Mouse (Mus musculus) urinary bladder, adult 18-20 months (tissue): ENCODE data around the gene Sec31a.
A peak's percentile ranks its signal among the peaks of the same experiment; 100 is the strongest.

Experiments
- DNase-seq, 2 experiments: peaks; one replicate each; pipeline ENCODE4 v3.0.0; 2022; ENCODE audit warnings: low spot score in 2 of 2, mixed read lengths in 2 of 2

The Sec31a gene

DNA sequence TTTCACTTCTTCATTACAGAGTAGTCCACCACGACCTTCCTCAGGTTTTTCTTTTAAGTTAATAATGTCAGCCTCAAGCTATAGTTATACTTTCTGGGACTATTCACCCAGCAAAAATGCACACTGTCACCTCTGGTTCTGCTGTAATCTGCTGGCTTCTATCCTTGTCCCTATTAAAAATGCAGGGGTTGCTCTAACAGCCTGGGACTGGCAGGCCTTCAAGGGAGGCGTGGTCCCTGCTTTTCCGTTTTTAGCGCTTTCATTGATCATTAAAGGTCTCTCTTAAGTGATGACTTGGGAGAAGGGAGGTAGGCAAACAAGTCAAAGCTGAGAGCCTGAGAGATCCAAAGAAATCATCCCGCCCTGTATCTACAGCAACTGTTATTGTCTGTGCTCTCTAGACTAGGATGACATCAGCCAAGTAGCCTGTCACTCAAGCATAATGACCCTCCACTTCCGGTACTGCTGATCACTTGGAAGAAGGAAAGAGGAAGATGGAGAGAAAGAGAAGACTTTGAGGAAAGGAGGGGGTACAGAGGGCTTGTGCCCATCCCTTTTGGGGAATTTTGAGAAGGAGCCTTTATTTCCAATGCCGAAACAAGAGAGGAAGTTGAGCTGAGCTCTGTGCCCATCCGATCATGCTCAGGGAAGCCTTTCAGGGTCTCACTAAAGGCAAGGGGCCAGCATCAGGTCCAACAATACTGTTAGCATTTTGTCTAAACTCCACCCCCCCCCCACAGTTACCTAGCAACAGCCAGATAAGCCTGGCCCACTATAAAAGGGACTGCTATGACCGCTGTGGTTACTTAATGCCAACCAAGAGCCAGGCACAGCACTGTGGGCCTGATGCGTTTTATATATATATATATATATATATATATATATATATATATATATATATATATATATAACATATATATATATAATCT, 66.5 kb downstream of the Sec31a start:
- DNase-seq = no peak

DNA sequence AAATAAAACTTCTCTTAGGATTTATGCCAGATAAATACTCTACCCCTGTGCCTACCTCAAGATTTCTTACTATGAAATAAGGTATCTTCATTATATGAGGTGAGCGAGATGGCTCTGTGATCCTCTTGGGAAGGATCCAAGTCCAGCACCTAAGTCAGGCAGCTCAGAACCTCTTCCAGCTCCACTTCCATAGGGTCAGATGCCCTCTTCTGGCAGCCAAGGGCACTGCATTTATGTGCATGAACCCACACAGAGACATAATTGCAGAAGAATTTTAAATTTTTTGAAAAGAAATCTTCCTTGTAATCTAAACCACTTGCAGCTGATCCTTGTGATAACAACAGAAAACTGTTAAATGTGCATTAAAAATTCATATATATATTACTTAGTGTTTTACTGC, 70.9 kb downstream of the Sec31a start:
- no peak for DNase-seq

DNA sequence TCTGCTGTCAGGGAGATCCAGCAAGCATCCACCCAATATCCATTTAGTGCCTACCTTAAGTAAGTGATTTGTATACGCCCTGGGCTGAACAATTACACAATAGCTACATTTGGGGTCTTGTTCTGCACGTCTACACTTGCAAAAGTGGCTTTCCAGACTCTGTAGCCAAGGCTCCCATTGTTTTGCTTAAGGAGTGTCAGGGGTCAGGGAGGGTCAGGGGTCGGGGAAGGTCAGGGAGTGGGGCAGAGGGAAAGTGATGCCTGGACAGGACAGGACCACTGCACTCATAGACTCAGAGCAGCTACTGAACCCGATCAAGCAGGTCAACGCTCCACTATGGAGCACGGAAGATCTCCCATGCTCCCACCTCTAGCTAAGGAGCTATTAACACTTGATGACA, 72.9 kb downstream of the Sec31a start:
- DNase-seq = no peak

DNA sequence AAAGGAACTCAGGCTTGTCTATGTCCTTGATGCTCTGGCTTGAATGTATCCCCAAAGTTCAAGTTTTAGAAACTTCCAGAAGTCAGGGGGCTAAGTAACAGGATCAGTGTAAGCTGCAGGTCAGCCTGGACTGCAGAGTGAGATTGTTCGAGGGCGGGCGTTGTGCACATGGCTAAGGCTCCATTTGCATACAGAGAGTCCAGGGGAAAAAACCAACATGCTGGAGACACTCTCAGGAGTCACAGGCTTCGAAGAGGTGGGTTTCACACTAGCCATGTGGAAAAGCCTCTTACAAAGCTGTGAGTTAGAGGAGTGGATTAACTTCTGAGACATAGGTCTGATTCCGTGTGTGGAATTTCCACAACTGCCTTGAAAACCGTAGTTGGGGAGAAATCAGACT, 73.6 kb downstream of the Sec31a start:
- no peak for DNase-seq

DNA sequence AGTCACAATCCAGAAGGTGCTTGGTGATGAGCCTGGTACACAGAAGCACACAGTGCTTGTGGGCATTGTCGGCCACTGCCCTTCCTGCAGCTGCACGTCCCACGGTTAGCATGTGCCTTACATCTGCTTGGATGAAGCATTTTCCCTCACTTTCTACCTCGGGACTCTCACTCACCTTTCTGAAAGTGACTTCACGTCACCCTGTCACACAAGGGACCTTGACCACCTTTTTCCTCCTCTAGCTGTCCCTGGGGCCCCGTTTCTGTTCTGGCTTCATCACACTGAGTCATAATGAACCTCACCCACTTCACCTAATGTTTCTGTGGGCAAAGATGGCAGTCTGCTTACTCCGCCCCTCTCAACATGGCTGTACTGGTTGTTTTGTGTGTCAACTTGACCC, 75.0 kb downstream of the Sec31a start:
- DNase-seq = no peak

DNA sequence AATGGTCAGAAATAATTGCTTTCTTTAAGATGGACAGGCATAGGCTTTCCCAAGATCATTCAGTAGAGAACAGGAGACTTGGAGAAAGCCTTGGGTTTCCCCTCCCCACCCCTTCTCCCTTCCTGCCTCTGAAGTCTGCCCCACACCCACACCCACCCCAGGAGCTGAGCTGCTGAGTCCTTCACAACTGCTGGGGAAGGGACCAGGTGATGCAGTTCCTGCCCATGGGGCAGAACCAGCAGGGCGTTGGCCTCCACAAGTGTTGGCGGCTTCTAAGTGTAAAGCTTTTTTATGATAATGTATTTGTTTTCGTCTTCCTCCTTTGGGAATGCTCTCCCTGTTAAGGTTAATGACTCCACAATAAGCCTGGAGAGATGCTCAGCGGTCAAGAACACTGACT, 78.2 kb downstream of the Sec31a start:
- no peak for DNase-seq

DNA sequence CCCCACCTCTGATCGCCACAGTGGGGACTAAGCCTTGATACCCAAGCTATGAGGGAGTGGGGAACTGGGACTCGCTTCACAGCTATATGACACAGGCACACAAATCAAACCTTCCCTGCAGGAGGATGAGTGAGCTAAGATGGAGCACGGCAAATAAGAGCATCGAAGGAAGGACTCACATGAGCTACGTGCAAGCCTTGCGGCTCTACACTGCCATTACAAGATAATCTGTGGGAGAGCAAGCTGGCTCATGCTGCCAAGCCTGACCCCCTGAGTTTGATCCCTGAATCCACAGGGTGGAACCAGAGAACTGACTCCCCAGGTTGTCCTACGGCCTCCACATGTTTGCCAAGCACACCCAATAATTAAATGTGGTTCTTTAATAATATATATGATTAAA, 79.2 kb downstream of the Sec31a start:
- no peak for DNase-seq

DNA sequence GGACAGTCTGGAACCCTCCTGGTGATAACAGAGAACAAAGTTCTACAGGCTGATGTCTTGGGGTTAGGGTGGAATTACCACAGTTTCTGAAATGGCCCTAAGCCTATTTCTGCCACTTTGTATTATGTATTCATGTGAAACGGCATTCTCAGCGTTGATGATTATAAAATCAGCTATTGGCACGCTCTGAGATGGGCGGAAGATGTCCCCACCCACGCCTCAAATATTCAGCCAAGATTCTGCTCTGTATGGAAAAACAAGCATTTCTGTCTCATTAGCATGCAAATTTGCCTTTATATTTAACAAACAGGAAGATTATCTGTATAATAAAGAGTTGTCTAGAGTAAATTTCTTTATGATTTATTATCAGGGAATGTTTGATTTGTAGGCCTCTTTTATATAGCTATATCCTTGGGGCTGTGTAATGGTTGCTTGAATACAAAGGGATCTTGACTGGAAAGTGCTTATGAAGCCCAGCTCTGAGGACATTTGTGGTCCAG, 80.4 kb downstream of the Sec31a start:
- no peak for DNase-seq

DNA sequence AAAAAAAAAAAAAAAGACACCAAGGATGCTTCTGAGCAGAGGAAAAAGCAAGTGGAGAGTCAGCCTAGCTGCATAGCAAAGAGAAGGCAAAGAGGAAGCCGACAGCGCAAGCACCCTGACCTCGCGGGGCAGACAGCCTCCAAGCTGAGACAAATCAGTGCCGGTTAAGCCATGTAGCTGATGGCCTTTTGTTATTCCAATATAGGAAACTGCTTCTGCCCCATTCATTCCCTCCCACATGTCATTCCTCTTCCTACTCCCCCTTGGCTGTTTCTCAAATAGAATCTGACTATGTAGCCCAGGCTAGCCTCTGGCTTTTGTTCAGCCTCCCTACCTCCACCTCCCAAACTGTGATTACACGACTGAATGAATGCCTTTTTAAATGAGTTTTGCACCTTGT, 81.3 kb downstream of the Sec31a start:
- DNase-seq = no peak

DNA sequence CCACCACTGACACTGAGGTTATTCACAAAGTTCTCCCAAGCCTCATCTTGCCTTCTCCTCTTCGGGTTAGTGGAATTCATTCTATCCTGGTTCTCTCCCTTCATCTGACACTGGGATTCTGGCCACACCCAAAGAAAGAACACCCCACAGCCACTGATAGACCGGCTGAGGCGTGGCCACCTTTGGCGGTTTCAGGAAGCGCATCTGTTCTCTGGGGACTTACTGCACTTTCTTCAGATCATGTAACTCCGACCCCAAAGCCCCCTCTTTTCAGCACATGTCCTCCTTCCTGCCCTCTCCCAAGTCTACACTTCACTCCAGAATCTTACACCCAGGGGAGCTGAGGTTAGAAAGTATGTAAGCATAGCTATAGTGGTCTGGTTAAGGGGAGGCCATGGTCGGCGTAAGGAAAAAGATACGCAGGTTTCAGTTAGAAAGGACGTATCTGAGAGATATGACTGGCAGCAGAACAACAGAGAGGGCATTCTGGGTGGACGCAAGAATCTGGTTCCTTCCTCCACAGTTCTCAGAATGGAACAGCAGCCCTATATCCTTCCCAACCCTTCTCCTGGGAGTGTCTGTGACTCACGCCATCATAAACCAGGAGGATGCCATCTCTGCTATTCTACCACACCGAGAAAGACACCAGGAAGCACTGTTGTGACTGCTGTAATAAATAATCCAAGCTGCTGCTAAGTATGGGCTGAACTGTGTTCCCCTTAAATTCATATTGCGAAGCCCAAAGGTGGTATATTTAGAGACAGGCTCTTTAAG, 82.2 kb downstream of the Sec31a start:
- no peak for DNase-seq

DNA sequence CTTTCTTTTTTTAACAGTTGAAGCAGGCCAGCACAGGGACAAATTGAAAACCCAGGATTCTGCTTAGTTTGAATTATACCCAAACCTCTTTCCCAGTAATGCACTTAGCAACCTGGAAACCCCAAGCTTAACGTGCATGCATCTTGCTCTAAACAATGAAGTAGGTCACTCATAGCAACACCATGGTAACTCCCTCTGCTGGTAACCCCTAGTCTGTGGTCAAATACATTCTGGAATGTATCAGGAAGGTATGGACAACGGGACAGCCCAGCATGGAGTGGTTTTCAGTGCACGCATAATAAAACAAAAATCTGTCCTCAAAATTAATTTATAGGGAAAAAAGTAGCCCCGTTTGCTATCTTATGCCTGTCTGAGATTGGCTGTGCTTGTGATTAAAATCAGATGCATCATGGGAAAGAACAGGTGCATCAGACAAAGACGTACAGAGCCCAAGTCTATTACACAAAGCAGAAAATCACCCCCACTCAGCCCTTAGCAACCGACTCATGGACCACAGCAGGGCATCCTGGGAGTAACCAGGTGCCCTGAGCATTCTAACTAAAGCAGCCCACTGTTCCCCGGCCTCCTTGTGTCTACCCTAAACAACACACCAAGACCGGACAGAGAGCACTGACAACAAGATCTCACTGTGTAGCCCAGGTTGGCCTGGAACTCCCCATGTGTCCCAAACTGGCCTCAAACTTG, 83.6 kb downstream of the Sec31a start:
- no peak for DNase-seq

DNA sequence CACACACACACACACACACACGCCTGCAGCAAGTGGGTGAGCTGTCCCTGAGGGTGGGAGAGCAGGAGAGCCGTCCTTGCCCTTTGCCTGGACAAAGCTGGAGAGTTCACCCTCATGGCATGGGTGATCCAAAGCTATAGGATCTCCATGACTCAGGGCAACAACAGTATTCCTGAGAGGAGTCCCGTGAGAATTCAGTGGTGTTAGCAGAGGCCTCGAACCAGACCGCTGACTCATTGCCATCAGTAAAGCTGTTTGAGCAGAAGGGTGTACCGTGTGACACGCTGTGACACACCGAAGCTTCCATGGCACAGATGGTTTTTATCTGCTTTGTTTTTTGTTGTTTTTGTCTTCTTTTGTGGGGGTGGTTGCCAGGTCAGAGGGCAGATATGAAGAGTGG, 84.4 kb downstream of the Sec31a start:
- DNase-seq = no peak

DNA sequence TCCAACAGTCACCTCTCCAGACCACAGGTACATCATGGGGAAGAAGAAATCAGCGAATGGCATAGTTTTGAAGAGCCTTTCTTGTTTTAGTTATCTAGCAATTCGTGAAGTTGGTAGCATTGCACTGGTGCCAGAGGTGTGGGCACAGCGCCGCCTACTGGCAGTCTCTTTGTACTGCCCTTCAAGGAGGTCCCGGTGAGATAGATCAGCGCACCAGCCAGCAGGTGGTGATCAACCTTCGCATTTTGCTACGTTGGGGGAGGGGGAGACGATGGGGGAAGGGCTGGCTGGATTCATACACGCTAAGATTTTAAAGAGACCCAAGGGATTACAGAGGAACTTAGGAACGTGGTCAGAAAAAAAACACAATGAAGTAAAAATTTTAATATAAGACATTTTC, 94.0 kb downstream of the Sec31a start:
- DNase-seq = peak; percentile 44 to 59

DNA sequence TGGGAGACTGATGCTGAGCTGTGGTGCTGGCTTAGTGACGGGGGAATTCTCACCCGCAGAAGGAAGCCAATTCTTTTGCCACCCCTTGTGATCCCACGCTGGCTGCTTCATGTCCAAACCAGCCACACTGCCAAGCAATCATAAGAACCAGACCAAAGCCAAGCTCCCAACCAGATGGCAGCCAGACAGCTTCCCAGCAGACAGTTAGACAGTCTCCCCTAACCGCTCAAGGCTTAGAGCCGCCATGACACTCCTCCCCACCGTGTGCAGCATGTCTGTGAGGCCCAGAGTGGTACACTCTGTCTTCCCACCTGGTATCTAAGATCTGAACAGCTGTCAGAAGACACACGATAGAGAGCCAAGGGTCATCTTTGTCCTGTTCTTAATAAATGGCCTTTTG, 98.2 kb downstream of the Sec31a start:
- DNase-seq = no peak

DNA sequence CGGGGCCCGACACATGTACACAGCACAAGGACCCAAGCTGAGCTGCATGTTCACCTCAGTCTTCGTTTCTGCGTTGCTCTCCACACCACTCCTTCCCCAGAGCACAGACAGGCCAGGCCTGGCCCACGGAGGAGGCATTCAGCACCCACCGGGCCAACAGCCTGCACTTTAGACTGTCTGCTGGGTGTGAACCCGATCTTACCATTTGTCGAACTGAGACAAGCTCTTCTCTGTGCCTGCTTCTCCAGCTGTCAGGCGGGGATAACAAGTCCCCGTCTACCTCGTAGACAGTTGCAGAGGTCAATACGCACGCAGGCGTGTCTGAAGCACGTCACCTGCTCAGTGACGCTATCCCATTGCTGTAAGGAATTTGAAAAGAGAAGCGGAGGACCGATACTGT, 99.0 kb downstream of the Sec31a start:
- DNase-seq = no peak

DNA sequence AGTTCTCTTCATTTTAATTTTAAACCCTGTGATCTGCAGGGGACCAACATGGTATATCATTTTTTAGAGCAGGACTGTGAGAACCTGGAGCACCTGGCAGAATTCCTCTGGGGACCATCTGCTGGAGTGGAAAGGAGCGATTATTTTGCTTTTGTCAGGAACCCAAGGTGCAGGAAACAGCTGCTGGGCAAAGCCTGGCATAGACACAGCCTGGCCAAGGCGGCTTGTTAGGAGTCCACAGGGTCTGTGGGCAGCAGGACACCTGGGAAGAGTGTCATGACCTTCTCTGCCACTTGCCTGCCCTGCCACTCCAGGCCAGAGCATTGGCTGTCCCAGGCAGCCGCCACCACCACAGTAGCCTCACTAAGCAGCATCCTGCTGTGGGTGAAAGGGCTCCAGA, 100.4 kb downstream of the Sec31a start:
- DNase-seq = no peak

DNA sequence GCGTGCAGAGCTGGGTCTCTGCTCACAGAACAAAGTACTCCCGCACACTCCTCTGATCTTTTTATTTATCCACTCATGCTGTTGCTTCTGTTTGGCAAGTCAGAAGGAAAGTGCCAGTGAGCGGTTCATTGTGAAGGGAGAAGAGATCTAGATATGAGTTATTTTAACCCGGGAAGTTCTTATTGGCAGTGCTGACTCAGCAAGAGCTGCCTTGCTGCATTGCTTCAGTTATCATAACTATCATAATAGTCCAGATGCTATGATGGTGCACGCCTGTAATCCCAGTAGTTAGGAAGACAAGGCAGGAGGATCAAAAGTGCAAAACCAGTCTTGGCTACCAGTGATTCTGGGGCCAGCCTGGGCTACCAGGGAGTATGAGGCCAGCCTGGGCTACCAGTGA, 103.6 kb downstream of the Sec31a start:
- no peak for DNase-seq
